Mouse (Mus musculus): Measurements from ENCODE around the gene Aldoc. TPM values are rescaled to one million over a fixed set of nuclear protein-coding genes. Genes with fewer than 3 reads are reported as not detected.
"Not testable (repeated sequence)": the region's sequence is repeated elsewhere in the genome, so short reads cannot be mapped to it uniquely, and the experiment has no call there.

Aldoc gene
- total RNA-seq (2022) = 1 to 10 TPM in 3 of 4 experiments, under 1 TPM in 1; 0.75 to 1.8 (median 1.3) TPM

GRCm38 (mm10) chr11:78322860-78323259, at the start of gene Aldoc:
Gene Aldoc (plus strand): TSS chr11:78322968.
- DNase-seq (ENCODE audit: low spot score) = no peak

GRCm38 (mm10) chr11:78275596-78275995, 47.2 kb upstream of the Aldoc start:
- no peak for DNase-seq (ENCODE audit: low spot score)

GRCm38 (mm10) chr11:78276169-78276568, 46.6 kb upstream of the Aldoc start:
- DNase-seq (ENCODE audit: low spot score) = not testable (repeated sequence)

- DNase-seq (ENCODE audit: low spot score) = no peak
Measured at GRCm38 (mm10) chr11:78278853-78279252, 43.9 kb upstream of the Aldoc start.

- DNase-seq (ENCODE audit: low spot score) = no peak
Measured at GRCm38 (mm10) chr11:78279586-78279985, 43.2 kb upstream of the Aldoc start.

GRCm38 (mm10) chr11:78289146-78289763, 33.5 kb upstream of the Aldoc start:
- DNase-seq (ENCODE audit: low spot score) = no peak

GRCm38 (mm10) chr11:78290654-78291053, 32.1 kb upstream of the Aldoc start, which contains the start of gene BC030499:
Gene BC030499 (plus strand): TSS chr11:78290841.
- no peak for DNase-seq (ENCODE audit: low spot score)

GRCm38 (mm10) chr11:78294585-78294984, 28.2 kb upstream of the Aldoc start:
- no peak for DNase-seq (ENCODE audit: low spot score)

- no peak for DNase-seq (ENCODE audit: low spot score)
Measured at GRCm38 (mm10) chr11:78300917-78301316, 21.9 kb upstream of the Aldoc start.

- DNase-seq (ENCODE audit: low spot score) = peak; percentile 88
Measured at GRCm38 (mm10) chr11:78301357-78302084, 21.2 kb upstream of the Aldoc start, which contains the start of gene Spag5. Gene Spag5 (plus strand): TSS chr11:78301529.

GRCm38 (mm10) chr11:78305272-78305671, 17.5 kb upstream of the Aldoc start:
- no peak for DNase-seq (ENCODE audit: low spot score)

GRCm38 (mm10) chr11:78310861-78311511, 11.8 kb upstream of the Aldoc start:
- no peak for DNase-seq (ENCODE audit: low spot score)

GRCm38 (mm10) chr11:78313662-78314061, 9.1 kb upstream of the Aldoc start:
- DNase-seq (ENCODE audit: low spot score) = no peak

GRCm38 (mm10) chr11:78318411-78318810, 4.4 kb upstream of the Aldoc start:
- no peak for DNase-seq (ENCODE audit: low spot score)

GRCm38 (mm10) chr11:78322076-78322831, 514 bp upstream of the Aldoc start:
- no peak for DNase-seq (ENCODE audit: low spot score)

GRCm38 (mm10) chr11:78324000-78324785, 1.4 kb downstream of the Aldoc start:
- DNase-seq (ENCODE audit: low spot score) = no peak

- DNase-seq (ENCODE audit: low spot score) = no peak
Measured at GRCm38 (mm10) chr11:78324965-78325364, 2.2 kb downstream of the Aldoc start.

- no peak for DNase-seq (ENCODE audit: low spot score)
Measured at GRCm38 (mm10) chr11:78327215-78327614, 4.4 kb downstream of the Aldoc start.

GRCm38 (mm10) chr11:78327634-78328511, 5.1 kb downstream of the Aldoc start, which contains the start of gene Pigs:
Gene Pigs (plus strand): TSS chr11:78328415.
- DNase-seq (ENCODE audit: low spot score) = peak; percentile 97

GRCm38 (mm10) chr11:78328512-78329056, 5.8 kb downstream of the Aldoc start:
- no peak for DNase-seq (ENCODE audit: low spot score)

Measured in heart, adult 8-10 months (tissue).